Mouse (Mus musculus): ENCODE data around the gene Gm33543.

DNA sequence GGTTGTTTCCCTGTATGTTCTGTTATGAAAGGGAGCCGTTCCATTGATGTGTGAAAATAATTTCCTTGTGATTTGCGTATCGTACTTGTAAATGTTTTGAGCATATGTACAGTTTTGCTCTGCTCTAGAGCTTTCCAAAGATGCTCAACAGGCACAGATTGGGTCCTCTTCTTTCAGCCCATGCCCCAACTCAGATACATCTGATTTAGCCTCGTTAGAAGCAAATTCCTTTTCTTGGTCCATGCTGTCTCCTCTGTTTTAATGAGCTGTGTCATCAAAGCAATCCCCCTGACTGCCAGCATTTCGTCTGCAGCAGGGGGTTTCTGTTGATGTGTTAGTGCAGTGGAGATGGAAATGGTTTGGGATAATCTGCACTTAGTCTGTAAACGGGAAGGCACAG lies 25.6 kb upstream of the Gm33543 start:
- TF ChIP-seq TBP (conservative IDR thresholded peaks at IDR 0.05; ENCODE audit: low read depth, low read length) (no peak), CTCF (conservative IDR thresholded peaks at IDR 0.05 in 1 of 2, IDR thresholded peaks at IDR 0.05 in 1 of 2; ENCODE audit: low read depth in 2 of 2, low read length in 2 of 2) (no peak), ETS1 (conservative IDR thresholded peaks at IDR 0.05; ENCODE audit: low read depth, low read length) (no peak)

Measured in CH12.LX (cell line).